Mouse (Mus musculus) Muller cell, postnatal 12 days (primary cell): ENCODE results near the gene Usp35.

Experiments used
- DNase-seq: peaks from one replicate; pipeline ENCODE4 v3.0.0-alpha.2; 2015; ENCODE audit errors: inconsistent ontology term

The Usp35 gene

GRCm38 (mm10) chr7:97313364-97313995 lies 18.3 kb downstream of the Usp35 start:
- no peak for DNase-seq

GRCm38 (mm10) chr7:97312856-97313255 lies 19.0 kb downstream of the Usp35 start:
- DNase-seq, result no peak

- no peak for DNase-seq
Measured at GRCm38 (mm10) chr7:97312196-97312595, 19.6 kb downstream of the Usp35 start.

GRCm38 (mm10) chr7:97311620-97312019 lies 20.2 kb downstream of the Usp35 start:
- no peak for DNase-seq

- no peak for DNase-seq
Measured at GRCm38 (mm10) chr7:97310341-97310635, 21.5 kb downstream of the Usp35 start.

GRCm38 (mm10) chr7:97309461-97310340 lies 22.1 kb downstream of the Usp35 start:
- no peak for DNase-seq

GRCm38 (mm10) chr7:97307546-97307945 lies 24.3 kb downstream of the Usp35 start:
- no peak for DNase-seq

- no peak for DNase-seq
Measured at GRCm38 (mm10) chr7:97306813-97307212, 25.0 kb downstream of the Usp35 start.

GRCm38 (mm10) chr7:97305206-97305605 lies 26.6 kb downstream of the Usp35 start:
- DNase-seq, result no peak

GRCm38 (mm10) chr7:97304471-97304870 lies 27.3 kb downstream of the Usp35 start:
- DNase-seq, result no peak

GRCm38 (mm10) chr7:97303614-97304013 lies 28.2 kb downstream of the Usp35 start:
- DNase-seq, result no peak

- DNase-seq, result no peak
Measured at GRCm38 (mm10) chr7:97302876-97303275, 28.9 kb downstream of the Usp35 start.

- no peak for DNase-seq
Measured at GRCm38 (mm10) chr7:97302261-97302660, 29.6 kb downstream of the Usp35 start.

- no peak for DNase-seq
Measured at GRCm38 (mm10) chr7:97301321-97301720, 30.5 kb downstream of the Usp35 start.

- no peak for DNase-seq
Measured at GRCm38 (mm10) chr7:97300914-97301313, 30.9 kb downstream of the Usp35 start.

- DNase-seq, result no peak
Measured at GRCm38 (mm10) chr7:97298943-97299342, 32.9 kb downstream of the Usp35 start.

- DNase-seq, result no peak
Measured at GRCm38 (mm10) chr7:97298279-97298678, 33.5 kb downstream of the Usp35 start.

GRCm38 (mm10) chr7:97297466-97297865 lies 34.4 kb downstream of the Usp35 start:
- peak; percentile 48 for DNase-seq

GRCm38 (mm10) chr7:97296986-97297385 lies 34.8 kb downstream of the Usp35 start:
- DNase-seq, result no peak

- DNase-seq, result no peak
Measured at GRCm38 (mm10) chr7:97271068-97271467, 60.8 kb downstream of the Usp35 start.

- no peak for DNase-seq
Measured at GRCm38 (mm10) chr7:97270367-97270766, 61.5 kb downstream of the Usp35 start.

- no peak for DNase-seq
Measured at GRCm38 (mm10) chr7:97262541-97262940, 69.3 kb downstream of the Usp35 start.
